Mouse (Mus musculus) lung, embryonic 14.5 days (tissue): ENCODE measurements around the gene Npb. TPM values are rescaled to one million over a fixed set of nuclear protein-coding genes. Genes with fewer than 3 reads are reported as not detected.

ENCODE experiments used
- ATAC-seq: fragments of 200-750 bp; cut with Nextera tagmentation; 2 replicates; pipeline ENCODE4 v1.8.0; 2017; ENCODE audit warnings: mild to moderate bottlenecking, moderate TSS enrichment, moderate library complexity; ENCODE audit not compliant: insufficient read depth
- DNase-seq: peaks from one replicate; pipeline ENCODE4 v3.0.0-alpha.2; 2015
- H3K27ac ChIP-seq: fragments of 300-500 bp; sonication (generic); 2 replicates; pipeline ENCODE4 v1.5.1; 2014; ENCODE audit warnings: low read depth, mild to moderate bottlenecking, moderate library complexity
- H3K27me3 ChIP-seq: fragments of 300-500 bp; sonication (generic); 2 replicates; pipeline ENCODE4 v1.6.1; 2014; ENCODE audit warnings: low read length, control low read depth; ENCODE audit not compliant: insufficient read depth
- H3K36me3 ChIP-seq: fragments of 300-500 bp; sonication (generic); 2 replicates; pipeline ENCODE4 v1.6.1; 2014; ENCODE audit warnings: control low read depth; ENCODE audit not compliant: insufficient read depth
- H3K4me1 ChIP-seq: fragments of 300-500 bp; sonication (generic); 2 replicates; pipeline ENCODE4 v1.6.1; 2014; ENCODE audit warnings: antibody characterized with exemption, control low read depth; ENCODE audit not compliant: insufficient read depth
- H3K4me2 ChIP-seq: fragments of 300-500 bp; sonication (generic); 2 replicates; pipeline ENCODE4 v1.6.1; 2014; ENCODE audit warnings: mild to moderate bottlenecking
- H3K4me3 ChIP-seq: fragments of 300-500 bp; sonication (generic); 2 replicates; pipeline ENCODE4 v1.5.1; 2014; ENCODE audit warnings: low read depth, low read length
- H3K9ac ChIP-seq: fragments of 300-500 bp; sonication (generic); 2 replicates; pipeline ENCODE4 v1.6.1; 2014
- H3K9me3 ChIP-seq: fragments of 300-500 bp; sonication (generic); 2 replicates; pipeline ENCODE4 v1.6.1; 2016; ENCODE audit warnings: low read depth, low read length, control low read depth
- CTCF ChIP-seq: IDR thresholded peaks from 2 replicates; pipeline ENCODE4 v1.5.1; 2016; ENCODE audit warnings: antibody characterized with exemption, low read depth
- WGBS: fragments of 180-500 bp; shearing (Covaris S2); extraction: QIAGEN DNeasy Blood & Tissue Kit; methylation state at CpG from one replicate; pipeline ENCODE4 v1.1.7; 2014; 5-methylcytosine and 5-hydroxymethylcytosine counted together
- polyA plus RNA-seq: library from polyadenylated mRNA; unstranded; fragments of >200 nt; fragmentation: Nextera tagmentation; extraction: Ambion mirVana; gene quantifications from 2 replicates; pipeline ENCODE4 v1.2.1, GENCODE M21; 2014

Npb gene
- polyA plus RNA-seq, 1 experiment from 2014 or later: 1.3 TPM

DNA sequence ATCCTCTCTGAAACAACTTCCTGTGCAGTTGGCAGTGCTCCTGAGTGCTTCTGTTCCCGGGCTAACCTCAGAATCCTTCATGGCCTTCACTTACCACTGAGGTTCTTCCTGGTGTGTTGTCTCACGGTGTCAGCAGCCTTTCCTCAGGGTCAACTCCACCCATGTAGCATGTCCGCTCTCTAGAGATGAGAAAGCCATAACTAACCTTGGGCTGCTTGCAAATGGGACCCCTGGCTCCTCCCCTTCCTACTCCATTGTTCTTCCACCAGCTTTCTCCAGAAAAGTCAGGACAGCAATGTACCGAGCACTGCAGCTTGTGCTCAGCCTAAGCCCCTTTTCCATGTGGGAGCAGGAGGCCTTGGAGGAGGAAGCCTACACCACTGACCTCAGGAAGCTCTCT is 1.5 kb upstream of the Npb start:
- no peak for ATAC-seq
- no peak overlapping the region for H3K27ac ChIP-seq
- WGBS: 63% methylated on average over 4 of the region's 4 CpGs
- H3K9ac ChIP-seq: no peak overlapping the region
- H3K4me2 ChIP-seq: no peak overlapping the region
- H3K27me3 ChIP-seq: no peaks in the 10 kb centered on the region
- H3K9me3 ChIP-seq: no peaks in the 10 kb centered on the region
- H3K36me3 ChIP-seq: peaks cover 68% of the 10 kb centered on the region
- no peak for DNase-seq
- H3K4me1 ChIP-seq: peaks cover 11% of the 10 kb centered on the region; the same call in 1 of the 2 replicates
- no peak for TF ChIP-seq CTCF
- no peak overlapping the region for H3K4me3 ChIP-seq

DNA sequence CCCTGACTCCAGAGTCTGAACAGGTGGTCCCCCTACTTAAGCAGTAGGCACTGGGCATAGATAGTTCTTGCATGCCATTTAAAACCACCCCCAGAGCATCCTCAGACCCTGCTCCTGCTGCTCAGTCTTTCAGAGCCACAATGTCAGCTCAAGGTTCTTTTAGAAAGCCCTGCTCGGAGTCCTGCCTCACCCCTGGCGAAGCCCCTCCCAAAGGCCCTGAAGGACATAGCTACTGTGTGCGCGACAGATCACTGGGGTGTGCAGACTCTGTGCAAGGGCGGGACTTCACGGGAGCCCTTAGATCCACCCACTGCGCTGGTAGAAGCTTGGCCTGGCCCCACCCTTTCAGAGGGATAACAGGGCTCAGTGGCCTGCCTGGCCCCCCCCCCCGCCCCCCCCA is 973 bp downstream of the Npb start:
- DNase-seq: no peak
- Histone ChIP-seq H3K9me3 (no peaks in the 10 kb centered on the region), H3K9ac (no peak overlapping the region), H3K27ac (no peak overlapping the region), H3K36me3 (peaks cover 68% of the 10 kb centered on the region), H3K4me3 (no peak overlapping the region), H3K4me2 (no peak overlapping the region), H3K27me3 (no peaks in the 10 kb centered on the region), H3K4me1 (peaks cover 11% of the 10 kb centered on the region; the same call in 1 of the 2 replicates)
- TF ChIP-seq CTCF: no peak
- WGBS: 42% methylated on average over 8 of the region's 8 CpGs
- no peak for ATAC-seq

DNA sequence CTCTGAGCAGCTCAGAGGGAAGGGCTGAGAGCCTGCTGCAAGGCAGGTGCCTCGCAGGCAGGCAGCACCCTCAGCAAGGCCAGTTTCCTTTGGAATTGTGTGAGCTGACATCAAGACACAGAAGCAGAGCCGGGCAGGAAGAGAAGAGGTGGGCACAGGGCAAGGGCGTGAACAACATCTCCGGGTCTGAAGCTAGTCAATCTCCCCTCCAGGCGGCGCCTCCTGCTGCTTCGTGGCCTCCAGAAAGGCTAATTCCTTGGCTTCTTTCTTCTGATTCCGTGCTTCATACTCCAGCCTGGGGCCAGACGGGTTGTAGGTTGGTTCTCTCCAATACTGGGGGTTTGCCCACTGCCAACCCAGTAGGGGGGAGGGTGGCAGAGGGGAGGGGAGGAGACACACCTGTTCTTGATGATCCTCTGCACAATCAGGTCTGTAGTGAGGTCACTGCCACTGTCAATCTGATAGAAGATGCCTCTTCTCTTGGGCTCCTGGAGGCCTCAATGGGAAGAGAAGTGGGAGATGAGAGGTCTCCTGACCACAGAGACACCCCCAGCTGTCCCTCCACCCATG is 2.3 kb downstream of the Npb start:
- Histone ChIP-seq H3K27ac (no peak overlapping the region), H3K4me2 (no peak overlapping the region), H3K27me3 (no peaks in the 10 kb centered on the region), H3K9me3 (no peaks in the 10 kb centered on the region), H3K4me3 (no peak overlapping the region), H3K9ac (no peak overlapping the region), H3K36me3 (peaks cover 66% of the 10 kb centered on the region), H3K4me1 (peaks cover 11% of the 10 kb centered on the region; the same call in 1 of the 2 replicates)
- no peak for TF ChIP-seq CTCF
- 85% methylated on average over 9 of the region's 9 CpGs for WGBS
- ATAC-seq (no peak), DNase-seq (no peak)

DNA sequence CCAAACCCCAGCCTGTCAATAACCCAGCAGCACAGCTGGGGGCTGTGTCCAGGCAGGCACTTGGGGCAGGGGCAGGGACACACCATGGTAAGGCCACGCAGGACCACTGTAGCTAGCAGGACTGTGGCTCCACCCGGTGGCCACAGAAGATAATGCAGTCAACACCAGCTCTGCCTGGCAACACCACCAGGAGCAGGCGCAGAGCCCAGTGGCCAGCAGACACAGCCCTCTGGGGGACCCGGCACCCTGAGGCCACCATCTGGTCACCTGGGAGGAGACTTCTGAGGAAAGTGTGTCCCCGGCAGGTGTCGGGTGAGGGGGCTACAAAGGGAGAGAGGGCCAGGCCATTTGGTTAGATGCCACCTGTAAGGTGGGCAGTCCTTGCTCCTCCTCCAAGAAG is 4.5 kb downstream of the Npb start:
- Histone ChIP-seq H3K36me3 (peaks cover 61% of the 10 kb centered on the region), H3K27ac (no peak overlapping the region), H3K4me3 (no peak overlapping the region), H3K9ac (no peak overlapping the region), H3K4me1 (peaks cover 13% of the 10 kb centered on the region), H3K4me2 (no peak overlapping the region), H3K27me3 (no peaks in the 10 kb centered on the region), H3K9me3 (no peaks in the 10 kb centered on the region)
- peak; percentile 90 for TF ChIP-seq CTCF
- DNase-seq (peak; percentile 83), ATAC-seq (no peak; the same call in 1 of the 2 replicates)
- WGBS: 32% methylated on average over 6 of the region's 6 CpGs

DNA sequence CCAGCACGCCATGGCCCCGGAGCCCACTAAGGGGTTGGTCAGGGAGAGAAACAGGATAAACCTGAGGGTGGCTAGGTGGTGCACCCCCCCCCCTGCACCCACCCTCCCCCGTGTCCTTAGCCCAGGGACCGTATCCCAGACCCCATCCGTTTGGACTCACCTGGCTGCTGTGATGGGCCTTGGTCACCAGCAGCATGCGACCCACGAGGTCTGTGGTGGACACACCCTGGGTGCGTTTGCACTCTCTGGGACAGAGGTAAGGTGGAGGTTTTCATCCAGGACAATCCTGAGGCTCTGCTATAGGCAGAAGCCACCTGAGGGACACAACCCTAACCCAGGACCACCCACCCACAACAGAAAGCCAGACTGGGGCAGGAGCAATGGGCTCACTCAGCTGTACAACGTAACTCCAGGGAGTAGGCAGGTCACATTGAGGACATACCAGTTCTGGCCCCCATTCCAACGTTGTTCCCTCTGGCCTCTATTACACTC is 5.2 kb downstream of the Npb start:
- Histone ChIP-seq H3K27me3 (no peaks in the 10 kb centered on the region), H3K9me3 (no peaks in the 10 kb centered on the region), H3K4me1 (peaks cover 8% of the 10 kb centered on the region), H3K4me3 (no peak overlapping the region), H3K9ac (no peak overlapping the region), H3K4me2 (no peak overlapping the region), H3K36me3 (peaks cover 66% of the 10 kb centered on the region), H3K27ac (no peak overlapping the region)
- 85% methylated on average over 10 of the region's 10 CpGs for WGBS
- TF ChIP-seq CTCF: no peak
- ATAC-seq (no peak), DNase-seq (no peak)

DNA sequence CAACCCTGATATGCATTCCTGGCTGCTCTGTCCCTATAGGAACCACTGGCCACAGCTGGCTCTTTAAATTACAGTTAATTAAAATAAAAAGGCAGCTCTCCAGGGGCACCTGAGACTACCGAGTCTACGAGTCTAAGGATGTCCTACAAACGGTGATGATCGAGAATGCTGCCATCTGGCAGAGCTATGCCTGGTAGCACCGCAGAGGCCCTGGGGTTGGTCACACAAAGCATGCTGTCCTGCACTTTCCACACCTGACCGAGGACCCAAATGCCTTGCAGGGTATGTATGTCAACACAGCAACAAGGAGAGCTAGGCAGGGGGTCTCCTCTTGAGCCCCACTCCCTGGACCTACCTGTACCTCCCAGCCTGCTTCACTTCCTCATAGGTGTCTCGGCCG is 5.7 kb downstream of the Npb start:
- no peak overlapping the region for H3K9ac ChIP-seq
- no peaks in the 10 kb centered on the region for H3K27me3 ChIP-seq
- DNase-seq: no peak
- H3K36me3 ChIP-seq: peaks cover 71% of the 10 kb centered on the region
- no peak overlapping the region for H3K4me3 ChIP-seq
- 88% methylated on average over 8 of the region's 8 CpGs for WGBS
- H3K4me2 ChIP-seq: no peak overlapping the region
- no peak for TF ChIP-seq CTCF
- ATAC-seq: no peak
- H3K27ac ChIP-seq: no peak overlapping the region
- peaks cover 4% of the 10 kb centered on the region; the same call in 1 of the 2 replicates for H3K4me1 ChIP-seq
- no peaks in the 10 kb centered on the region for H3K9me3 ChIP-seq

- H3K36me3 ChIP-seq: peaks cover 73% of the 10 kb centered on the region
- H3K4me2 ChIP-seq: no peak overlapping the region
- DNase-seq (no peak), ATAC-seq (no peak)
- H3K4me1 ChIP-seq: peaks cover 4% of the 10 kb centered on the region; the same call in 1 of the 2 replicates
- H3K27ac ChIP-seq: no peak overlapping the region
- no peak overlapping the region for H3K9ac ChIP-seq
- TF ChIP-seq CTCF: no peak
- no peak overlapping the region for H3K4me3 ChIP-seq
- WGBS: 92% methylated on average over 6 of the region's 6 CpGs
- no peaks in the 10 kb centered on the region for H3K9me3 ChIP-seq
- no peaks in the 10 kb centered on the region for H3K27me3 ChIP-seq
Measured at GRCm38 (mm10) chr11:120615167-120615566, 6.9 kb downstream of the Npb start.
